In the genomic region with DNA sequence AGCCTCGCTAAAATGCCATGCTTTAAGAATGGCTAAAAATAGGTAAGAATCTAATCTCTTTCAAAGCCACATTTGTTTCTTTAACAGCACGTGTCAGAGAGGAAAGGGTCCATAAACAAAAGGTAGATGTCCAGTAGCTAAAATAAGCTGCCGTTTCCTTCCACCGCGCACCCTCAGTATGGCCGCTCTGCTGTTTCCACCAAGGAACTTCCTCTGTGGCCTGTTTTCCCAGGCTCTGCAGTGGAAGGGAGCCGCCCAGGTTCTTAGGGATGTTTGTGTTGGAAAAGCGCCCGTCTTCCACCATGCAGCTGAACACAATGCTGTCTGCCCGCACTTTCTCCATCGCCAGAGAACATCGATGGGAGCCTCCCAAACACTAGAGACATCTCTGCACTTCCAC, we compare ENCODE assay signal across 7 mouse cellular contexts.
A peak's percentile ranks its signal among the peaks of the same experiment; 100 is the strongest.
DNase-seq lines count a peak whose midpoint lies in the region; ATAC-seq and TF ChIP-seq lines count a peak whose summit lies in the region.

No protein-coding gene starts in this region.

- ATAC-seq in activated CD4-positive, CD25-positive, alpha-beta regulatory T cell, adult 4 months: no peak

- DNase-seq in adrenal gland, adult 18-20 months (ENCODE audit: low spot score in 2 of 2): peak; percentile 12 to 36
- DNase-seq in brain, embryonic 14.5 days (ENCODE audit: low read depth): peak; percentile 38
- peak; percentile 74 for DNase-seq in heart, postnatal 25 days (ENCODE audit: low spot score)
- DNase-seq in lung, adult 18-20 months: peak; percentile 79 to 85
- DNase-seq in spleen, postnatal 36 days (ENCODE audit: low spot score in 2 of 2): no peak
- no peak for DNase-seq in spleen, postnatal 14 days (ENCODE audit: low spot score in 2 of 2)

- intact Hi-C loops in heart, postnatal 25 days (cut with DNase I): loop anchor here (1.0 kb wide), 1 partner anchor 21 kb away; no protein-coding TSS in a partner anchor

- no peak for TF ChIP-seq CTCF in brain, embryonic 14.5 days (IDR thresholded peaks at IDR 0.05; ENCODE audit: borderline replicate concordance, extremely low read depth, insufficient read depth, insufficient read length)

- TF ChIP-seq POLR2A in brain, embryonic 14.5 days (IDR thresholded peaks at IDR 0.05; ENCODE audit: borderline replicate concordance, extremely low read depth, insufficient read depth, insufficient read length, poor library complexity, severe bottlenecking): no peak

Comparison
In these comparisons a context has a peak if more than half of its experiments do, and no peak if none do; other contexts are left out.
1. DNase-seq: peak in adrenal gland, adult 18-20 months (2 of 2), brain, embryonic 14.5 days (single experiment), heart, postnatal 25 days (single experiment) and lung, adult 18-20 months (2 of 2); none in spleen, postnatal 36 days (0 of 2) and spleen, postnatal 14 days (0 of 2).